Mouse (Mus musculus): Measurements from ENCODE around the gene Med31.
"Not testable (repeated sequence)": the region's sequence is repeated elsewhere in the genome, so short reads cannot be mapped to it uniquely, and the experiment has no call there.

The Med31 gene

DNA sequence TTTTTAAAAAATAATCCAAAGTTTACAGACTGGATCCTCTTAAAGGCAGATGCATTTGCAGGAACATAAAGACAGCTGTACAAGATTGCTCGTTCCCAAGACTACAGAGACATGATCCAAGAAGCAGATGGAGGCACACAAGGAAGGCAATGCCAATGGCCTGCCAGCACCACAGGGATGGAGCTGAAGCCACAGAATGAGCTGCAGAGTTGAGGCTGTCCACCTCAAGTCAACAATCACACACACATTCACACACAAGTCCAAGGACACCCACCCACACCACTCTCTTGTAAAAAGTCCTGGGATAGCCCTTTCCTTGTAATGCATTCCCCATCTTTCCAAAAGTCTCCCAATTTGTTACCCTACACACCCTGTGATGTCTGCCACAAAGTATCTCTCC, 12.0 kb downstream of the Med31 start:
- no peak for DNase-seq (ENCODE audit: low read depth, low spot score)

DNA sequence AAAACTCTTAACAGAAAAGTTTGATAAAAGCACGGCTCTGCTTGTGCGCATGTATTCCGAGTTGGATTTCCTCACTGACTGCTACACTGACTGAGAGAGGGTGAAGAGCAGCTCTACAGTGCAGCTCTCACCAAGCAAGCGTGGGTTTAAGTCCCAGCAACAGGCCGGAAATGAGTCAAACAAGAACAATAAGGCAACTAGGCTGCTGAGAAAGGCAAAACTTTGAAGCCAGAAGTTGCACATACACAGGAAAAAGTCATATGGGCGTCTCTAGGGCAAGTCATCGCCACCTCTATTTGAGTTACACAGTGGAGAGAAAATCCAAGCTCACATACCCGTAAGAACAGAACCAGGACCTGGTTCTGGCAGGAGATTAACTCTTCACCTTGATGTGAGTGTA, 18.9 kb downstream of the Med31 start:
- DNase-seq (ENCODE audit: low read depth, low spot score), result peak; percentile 8

DNA sequence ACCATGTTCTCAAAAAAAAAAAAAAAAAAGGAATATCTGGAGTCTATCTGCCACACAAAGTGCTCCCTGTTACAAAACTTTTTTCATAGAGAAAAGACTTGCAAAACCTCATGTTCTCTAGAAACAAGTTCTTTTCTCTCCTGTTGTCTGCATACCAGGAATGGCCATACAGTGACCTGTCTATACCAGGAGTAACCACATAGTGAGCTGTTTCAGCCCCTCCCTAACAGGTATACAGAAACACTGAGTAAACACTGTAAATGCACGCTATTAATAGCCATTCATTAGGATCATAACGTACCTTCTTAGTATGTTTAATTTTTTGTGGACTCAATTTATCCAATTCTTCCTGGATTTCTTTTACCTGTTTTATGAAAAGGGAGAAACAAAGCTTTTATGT, 21.1 kb downstream of the Med31 start:
- no peak for DNase-seq (ENCODE audit: low read depth, low spot score)

DNA sequence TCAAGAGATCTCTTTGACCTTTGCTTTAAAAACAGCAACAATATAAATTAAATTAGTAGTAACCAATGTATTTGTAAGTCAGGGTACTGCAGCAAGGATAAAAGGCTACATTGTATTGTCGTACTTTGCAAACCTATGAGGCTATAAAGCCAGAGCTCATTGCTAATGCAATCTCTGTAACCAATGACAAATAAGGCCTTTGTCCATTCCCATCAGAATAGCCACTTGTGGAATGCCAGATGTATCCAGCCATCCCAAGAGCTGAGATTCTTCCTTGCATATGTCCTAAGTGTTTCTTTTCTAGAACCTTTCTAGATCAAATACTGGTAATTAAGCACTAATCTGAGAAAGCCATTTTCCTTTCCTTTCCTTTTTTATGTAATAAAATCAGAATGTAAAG, 24.5 kb downstream of the Med31 start:
- DNase-seq (ENCODE audit: low read depth, low spot score), result no peak

DNA sequence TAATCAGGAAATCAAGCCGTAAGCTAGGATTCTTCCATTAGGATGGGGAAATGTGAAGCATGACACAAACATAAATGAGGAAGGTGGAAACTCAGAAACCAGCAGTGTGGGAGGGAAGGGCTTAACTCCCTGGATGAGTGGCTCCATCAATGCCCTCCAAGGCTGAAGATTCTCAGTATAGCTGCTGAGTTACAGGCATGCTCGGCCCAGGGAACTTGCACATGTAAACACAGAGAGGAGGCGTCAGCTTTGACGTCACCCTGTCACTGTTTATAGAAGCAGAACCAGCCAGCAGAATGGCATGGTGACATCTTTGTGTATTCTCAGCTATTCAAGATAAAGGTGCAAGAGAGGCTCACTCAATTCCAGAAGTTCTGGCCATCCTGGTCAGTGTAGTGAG, 31.1 kb downstream of the Med31 start:
- no peak for DNase-seq (ENCODE audit: low read depth, low spot score)

DNA sequence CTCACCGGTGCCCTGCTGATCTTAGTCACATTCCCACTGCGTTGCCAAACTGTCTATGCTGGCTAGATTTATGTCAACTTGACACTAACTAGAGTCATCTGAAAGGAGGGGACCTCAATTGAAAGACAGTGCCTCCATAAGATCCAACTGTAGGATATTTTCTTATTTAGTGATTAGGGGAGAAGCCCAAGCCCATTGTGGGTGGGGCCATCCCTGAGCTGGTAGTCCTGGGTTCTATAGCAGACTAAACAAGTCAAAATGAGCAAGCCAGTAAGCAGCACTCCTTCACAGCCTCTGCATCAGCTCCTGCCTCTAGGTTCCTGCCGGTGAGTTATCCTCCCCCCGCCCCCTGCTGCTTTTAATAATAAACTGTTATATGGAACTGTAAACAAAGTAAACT, 34.3 kb downstream of the Med31 start:
- DNase-seq (ENCODE audit: low read depth, low spot score), result no peak

DNA sequence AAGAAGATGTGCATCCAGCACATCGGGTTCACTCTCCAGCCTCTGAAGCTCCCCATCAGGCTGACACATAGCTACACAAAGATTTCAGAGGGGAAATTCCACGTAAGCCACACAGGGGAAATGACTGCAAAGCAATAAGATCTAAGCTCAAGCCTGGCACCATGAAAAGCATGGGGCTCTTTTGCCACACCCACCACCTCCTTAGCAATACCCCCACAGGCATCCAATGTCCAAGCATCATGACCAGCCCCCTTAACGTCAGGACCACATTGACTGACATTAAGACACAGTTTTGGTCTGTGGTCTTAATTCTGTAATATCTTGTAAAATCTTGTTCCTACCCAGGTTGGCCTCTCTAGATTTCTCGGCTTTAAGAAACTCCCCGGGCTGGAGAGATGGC, 34.8 kb downstream of the Med31 start:
- DNase-seq (ENCODE audit: low read depth, low spot score), result no peak

DNA sequence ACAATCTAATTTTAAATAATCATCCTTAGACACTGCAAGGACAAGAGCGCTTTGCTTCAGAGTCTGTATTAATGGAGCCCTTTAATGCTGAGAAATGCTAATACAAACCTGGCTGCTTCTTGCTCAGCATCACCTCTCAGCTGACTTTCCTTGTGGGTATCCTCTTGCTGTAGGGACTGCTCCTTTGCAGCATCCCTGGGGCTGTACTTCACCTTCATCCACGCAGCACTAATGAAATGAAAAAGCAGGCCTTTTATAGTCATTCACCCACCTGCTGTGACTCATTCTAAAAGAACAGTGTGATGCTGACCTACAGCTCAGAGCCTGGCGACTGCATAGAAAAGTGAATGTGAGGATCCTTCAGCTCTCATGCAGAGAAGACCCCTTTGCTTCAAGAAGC, 38.8 kb downstream of the Med31 start:
- DNase-seq (ENCODE audit: low read depth, low spot score), result no peak

DNA sequence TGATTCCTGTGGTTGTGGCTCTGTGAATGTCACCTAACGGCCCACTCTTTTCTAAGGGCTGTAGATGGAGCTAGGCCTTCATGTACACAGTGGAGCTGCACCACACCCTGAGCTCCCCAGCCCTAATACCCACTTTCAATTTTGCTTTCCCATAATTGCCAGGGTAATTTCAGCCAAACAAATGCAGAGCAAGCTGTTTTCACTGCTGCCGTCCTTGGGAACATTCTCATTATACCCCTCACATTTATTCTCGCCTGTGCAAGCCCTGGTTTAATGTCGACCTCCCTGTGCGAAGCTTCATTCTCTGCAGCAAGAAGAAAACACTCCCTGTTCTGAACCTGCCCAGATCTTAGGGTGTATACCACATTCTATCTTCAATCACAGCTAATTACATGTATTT, 39.4 kb downstream of the Med31 start:
- DNase-seq (ENCODE audit: low read depth, low spot score), result no peak

DNA sequence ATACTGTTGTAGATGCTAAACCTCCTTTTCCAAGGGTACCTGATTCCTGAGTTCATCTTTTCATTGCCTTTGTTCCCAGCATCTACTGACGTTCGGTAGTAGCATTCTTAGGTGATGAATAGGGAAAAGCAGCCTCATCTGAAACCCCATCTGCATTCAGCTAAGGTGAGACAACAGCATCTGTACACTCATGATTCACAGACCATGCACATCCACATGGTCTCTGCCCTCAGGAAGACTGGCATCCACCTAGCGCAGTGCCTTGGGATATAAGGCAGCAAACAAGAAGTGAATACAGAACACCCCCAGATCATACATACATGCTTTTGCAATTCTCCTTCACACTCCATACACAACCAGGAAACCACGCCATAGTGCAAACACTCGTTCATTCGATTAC, 40.7 kb downstream of the Med31 start:
- no peak for DNase-seq (ENCODE audit: low read depth, low spot score)

DNA sequence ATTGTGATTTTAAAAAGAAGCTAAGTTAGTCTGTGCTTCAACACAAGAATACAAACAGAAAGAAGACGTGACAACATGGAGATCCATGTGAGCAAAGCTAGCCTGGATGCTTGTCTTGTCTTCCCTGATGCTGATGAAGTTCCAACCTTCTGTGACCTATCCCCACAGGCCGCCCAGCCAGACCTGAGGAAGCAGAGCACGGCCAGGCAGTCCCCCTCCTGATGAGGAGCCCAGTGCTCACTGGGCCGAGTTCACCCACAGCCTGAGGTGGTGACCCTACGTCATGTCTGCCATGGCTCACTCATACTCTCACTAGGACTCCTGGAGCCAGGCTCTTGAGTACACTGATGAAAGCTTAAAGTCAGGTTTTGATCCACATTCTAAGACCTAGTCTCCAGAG, 41.9 kb downstream of the Med31 start:
- DNase-seq (ENCODE audit: low read depth, low spot score), result no peak

DNA sequence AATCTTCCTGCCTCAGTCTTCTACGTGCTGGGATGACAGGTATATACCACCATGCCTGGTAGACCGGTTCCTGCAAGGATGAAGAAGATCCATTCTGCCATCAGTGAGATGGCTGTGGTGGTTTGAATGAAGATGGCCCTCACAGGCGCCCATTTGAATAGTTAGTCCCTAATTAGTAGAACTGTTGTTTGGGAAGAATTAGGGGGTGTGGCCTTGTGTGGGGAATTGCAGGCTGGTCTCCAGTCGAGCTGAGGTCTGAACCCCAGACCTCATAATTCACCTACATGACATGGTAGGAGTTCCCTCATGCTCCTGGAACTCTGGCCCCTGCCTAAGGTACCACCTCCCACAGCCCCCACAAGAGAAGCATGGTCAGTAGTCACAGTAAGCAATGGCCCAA, 43.5 kb downstream of the Med31 start:
- DNase-seq (ENCODE audit: low read depth, low spot score), result not testable (repeated sequence)

DNA sequence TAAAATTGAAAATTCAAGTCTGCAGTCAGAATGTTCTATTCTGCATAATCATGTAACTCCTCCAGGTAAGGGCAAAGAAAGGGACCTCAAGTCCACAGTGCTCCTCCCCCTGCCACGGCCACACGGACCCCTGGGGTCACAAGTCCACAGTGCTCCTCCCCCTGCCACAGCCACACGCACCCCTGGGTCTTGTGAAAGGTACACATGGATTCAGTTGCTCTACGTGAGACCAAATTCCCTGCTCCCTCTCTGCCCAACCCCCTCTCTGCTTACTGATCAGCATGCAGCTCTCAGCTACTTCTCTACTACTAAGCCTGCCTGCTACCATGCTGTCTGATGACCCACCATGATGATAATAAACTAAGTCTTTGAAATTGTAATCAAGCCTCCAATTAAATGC, 45.5 kb downstream of the Med31 start:
- DNase-seq (ENCODE audit: low read depth, low spot score), result no peak

DNA sequence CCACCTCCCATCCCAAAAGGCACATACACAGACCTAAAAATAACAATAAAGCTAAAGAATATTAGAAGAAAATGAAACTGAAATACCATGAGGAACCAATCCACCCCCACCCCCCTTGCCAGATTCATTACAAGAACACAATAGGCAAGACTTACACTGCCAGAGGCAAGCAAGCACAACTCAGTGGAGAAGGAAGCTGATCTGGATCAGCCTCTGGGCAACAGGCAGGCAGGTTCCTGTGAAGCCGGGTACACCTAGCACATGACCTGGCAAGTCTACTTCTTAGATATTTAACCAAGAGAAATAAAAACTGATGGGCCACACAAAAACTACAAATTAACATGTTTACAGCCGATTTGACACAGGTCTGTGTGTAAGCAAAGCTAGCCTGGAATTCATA, 52.2 kb downstream of the Med31 start:
- no peak for DNase-seq (ENCODE audit: low read depth, low spot score)

All from 3T3-L1 (cell line).